Mouse (Mus musculus) layer of hippocampus, adult 18-20 months (tissue): ENCODE results near the gene Srrd. TPM values are rescaled to one million over a fixed set of nuclear protein-coding genes. Genes with fewer than 3 reads are reported as not detected.

Experiments
- DNase-seq, 2 experiments: peaks; one replicate each; pipeline ENCODE4 v3.0.0; 2022; ENCODE audit warnings: low spot score in 2 of 2
- total RNA-seq, 2 experiments: library from RNA; stranded (reverse); gene quantifications; 2 replicates each; pipeline ENCODE4 v1.2.3; 2021

Srrd gene
- total RNA-seq, 2 experiments from 2014 or later, result 19.0 to 22.6 TPM

- no peak for DNase-seq
These were observed 52.9 kb downstream of the Srrd start for GRCm38 (mm10) chr5:112289819-112290535.

- no peak for DNase-seq
These were observed 53.6 kb downstream of the Srrd start for GRCm38 (mm10) chr5:112289236-112289635.

DNA sequence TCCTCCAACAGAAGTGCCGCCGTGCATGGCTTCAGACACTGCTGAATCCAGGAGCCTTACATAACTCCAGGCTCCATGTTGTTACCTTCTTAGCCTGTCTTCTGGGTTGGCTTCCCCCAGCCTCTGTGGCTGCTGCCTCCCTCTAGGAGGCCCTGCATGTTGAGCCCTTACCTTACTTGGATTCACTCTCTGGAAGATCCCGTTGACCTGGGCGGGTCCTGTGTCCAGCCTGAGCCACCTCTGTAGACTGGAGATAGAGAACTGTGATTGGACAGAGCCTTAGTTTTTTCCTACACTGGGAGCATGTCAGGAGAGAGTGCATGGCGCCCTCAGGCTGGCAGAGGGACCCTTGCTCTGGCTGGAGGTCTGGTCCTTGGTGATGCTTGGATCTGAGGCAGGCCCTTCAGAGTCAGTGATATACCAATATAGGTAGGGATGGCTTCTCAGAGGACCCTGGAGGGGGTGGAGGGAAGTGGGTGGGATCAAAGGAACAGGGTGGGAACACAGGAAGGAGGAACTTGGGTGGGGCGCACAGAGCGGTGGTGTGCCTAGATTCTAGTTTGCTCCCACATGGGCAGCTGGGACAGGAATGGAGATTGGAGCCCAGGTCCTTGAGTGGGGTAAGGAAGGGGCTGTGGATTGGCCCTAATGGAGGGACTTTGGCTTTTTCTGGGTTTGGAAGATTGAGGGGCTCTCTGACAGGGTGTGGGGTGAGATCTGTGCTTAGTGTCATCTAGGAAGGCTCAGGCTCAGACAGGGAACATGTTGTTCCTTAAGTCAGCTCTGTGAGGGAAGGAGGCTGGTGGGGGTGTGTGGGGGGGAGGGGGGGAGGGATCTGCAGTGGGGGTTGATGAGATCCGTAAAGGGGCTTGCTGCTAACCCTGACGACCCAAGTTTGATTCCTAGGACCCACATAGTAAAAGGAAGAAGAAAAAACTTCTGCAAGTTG, 54.4 kb downstream of the Srrd start:
- DNase-seq, result no peak

DNA sequence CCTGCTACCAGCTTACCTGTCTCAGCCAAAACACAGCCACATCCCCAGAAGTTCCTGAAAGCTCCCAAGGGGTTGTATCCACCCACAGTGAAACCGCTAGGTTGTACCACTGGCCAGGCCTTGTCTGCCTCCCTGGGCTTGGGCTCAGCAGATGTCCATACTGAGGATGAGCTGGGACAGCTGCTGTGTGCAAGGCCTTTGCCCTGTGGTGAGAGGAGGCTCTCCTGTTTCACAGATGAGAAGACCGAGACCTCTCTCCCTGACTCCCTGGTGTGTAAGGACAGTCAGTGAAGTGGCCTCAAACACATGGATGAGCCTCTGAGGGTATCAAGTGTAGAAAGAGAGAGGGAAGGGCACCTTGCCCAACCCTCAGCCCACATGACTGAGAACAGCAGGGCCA, 55.2 kb downstream of the Srrd start:
- no peak for DNase-seq

Other genes with a start within 250 kb of the Srrd start
- gene Cryba4, start 90.5 kb downstream of the Srrd start, total RNA-seq, result 1 to 10 TPM in 1 of 2 experiments, not detected in 1; 1.0 TPM
- gene Crybb1, start 87.2 kb downstream of the Srrd start, total RNA-seq, result 1 to 10 TPM; 8.5 to 9.2 TPM
- 10 to 100 TPM; 37.0 to 40.5 TPM for gene Tpst2, start 66.3 kb downstream of the Srrd start, total RNA-seq
- gene Tfip11, start 16.7 kb downstream of the Srrd start, total RNA-seq, result 10 to 100 TPM; 38.8 to 42.0 TPM
- 10 to 100 TPM; 29.4 to 30.7 TPM for gene Hps4, start within 50 bp of the Srrd start, total RNA-seq
- not detected for gene Gm6583, start 13.0 kb upstream of the Srrd start, total RNA-seq
- gene Asphd2, start 51.8 kb upstream of the Srrd start, total RNA-seq, result 100 to 1,000 TPM; 212 to 229 TPM
- not detected for gene Gm6588, start 106.4 kb upstream of the Srrd start, total RNA-seq
- gene Sez6l, start 234.1 kb upstream of the Srrd start, total RNA-seq, result 100 to 1,000 TPM; 226 to 228 TPM